Mouse (Mus musculus) liver, embryonic 12.5 days (tissue): Measurements from ENCODE around the gene Ugcg. TPM values are rescaled to one million over a fixed set of nuclear protein-coding genes. Genes with fewer than 3 reads are reported as not detected.
A peak's percentile ranks its signal among the peaks of the same experiment; 100 is the strongest.

Source experiments
- ATAC-seq: fragments of 200-750 bp; cut with Nextera tagmentation; 2 replicates; pipeline ENCODE4 v1.8.0; 2017; ENCODE audit warnings: moderate number of reproducible peaks, mild to moderate bottlenecking, moderate library complexity
- H3K27ac ChIP-seq: fragments of 300-500 bp; sonication (generic); 2 replicates; pipeline ENCODE4 v1.5.1; 2016; ENCODE audit warnings: mild to moderate bottlenecking
- H3K27me3 ChIP-seq: fragments of 300-500 bp; sonication (generic); replicated peaks from 2 replicates; pipeline ENCODE4 v1.6.1; 2016; ENCODE audit warnings: mild to moderate bottlenecking, moderate library complexity
- H3K36me3 ChIP-seq: fragments of 300-500 bp; sonication (generic); 2 replicates; pipeline ENCODE4 v1.6.1; 2016; ENCODE audit warnings: mild to moderate bottlenecking, moderate library complexity
- H3K4me1 ChIP-seq: fragments of 300-500 bp; sonication (generic); 2 replicates; pipeline ENCODE4 v1.6.1; 2016
- H3K4me2 ChIP-seq: fragments of 300-500 bp; sonication (generic); 2 replicates; pipeline ENCODE4 v1.6.1; 2016; ENCODE audit warnings: mild to moderate bottlenecking, moderate library complexity
- H3K4me3 ChIP-seq: fragments of 300-500 bp; sonication (generic); 2 replicates; pipeline ENCODE4 v1.5.1; 2016; ENCODE audit warnings: mild to moderate bottlenecking, moderate library complexity
- H3K9ac ChIP-seq: fragments of 300-500 bp; sonication (generic); 2 replicates; pipeline ENCODE4 v1.6.1; 2016; ENCODE audit warnings: mild to moderate bottlenecking, moderate library complexity
- H3K9me3 ChIP-seq: fragments of 300-500 bp; sonication (generic); replicated peaks from 2 replicates; pipeline ENCODE4 v1.6.1; 2016; ENCODE audit warnings: mild to moderate bottlenecking, moderate library complexity
- WGBS: fragments of 180-500 bp; shearing (Covaris S2); methylation state at CpG from one replicate; pipeline ENCODE4 v1.1.7; 2016; ENCODE audit not compliant: insufficient replicate concordance; 5-methylcytosine and 5-hydroxymethylcytosine counted together
- polyA plus RNA-seq: library from polyadenylated mRNA; unstranded; fragments of >200 nt; fragmentation: Nextera tagmentation; extraction: Ambion mirVana; gene quantifications from 2 replicates; pipeline ENCODE4 v1.2.1, GENCODE M21; 2016

The Ugcg gene
- polyA plus RNA-seq, 1 experiment from 2014 or later = 14.4 TPM

- Histone ChIP-seq H3K27me3 (no peaks in the 10 kb centered on the region), H3K4me3 (peak overlapping the region; percentile 19), H3K27ac (peak overlapping the region; percentile 80), H3K9me3 (no peaks in the 10 kb centered on the region), H3K4me2 (peak overlapping the region; percentile 70), H3K9ac (peak overlapping the region; percentile 59), H3K4me1 (peaks cover 91% of the 10 kb centered on the region), H3K36me3 (0 out of 2 replicates have a peak, but pooled peaks cover 9% of the 10 kb centered on the region)
- no peak for ATAC-seq
- 64% methylated on average over 13 of the region's 13 CpGs for WGBS
Observed at GRCm38 (mm10) chr4:59194731-59195496, 5.9 kb downstream of the Ugcg start.

- Histone ChIP-seq H3K4me2 (peak overlapping the region; percentile 70), H3K9me3 (no peaks in the 10 kb centered on the region), H3K27ac (peak overlapping the region; percentile 88), H3K9ac (peak overlapping the region; percentile 70), H3K4me3 (peak overlapping the region; percentile 45), H3K36me3 (peaks cover 9% of the 10 kb centered on the region; the same call in 1 of the 2 replicates), H3K4me1 (peaks cover 96% of the 10 kb centered on the region), H3K27me3 (no peaks in the 10 kb centered on the region)
- WGBS = 14% methylated on average over 12 of the region's 12 CpGs
- ATAC-seq = peak; percentile 77
Observed at GRCm38 (mm10) chr4:59196346-59197077, 7.5 kb downstream of the Ugcg start.

GRCm38 (mm10) chr4:59197078-59197424 lies 8.0 kb downstream of the Ugcg start:
- ATAC-seq = no peak
- Histone ChIP-seq H3K36me3 (peaks cover 5% of the 10 kb centered on the region; the same call in 1 of the 2 replicates), H3K27ac (peak overlapping the region; percentile 88), H3K27me3 (no peaks in the 10 kb centered on the region), H3K4me3 (peak overlapping the region; percentile 45), H3K9ac (peak overlapping the region; percentile 70), H3K9me3 (no peaks in the 10 kb centered on the region), H3K4me1 (peaks cover 96% of the 10 kb centered on the region), H3K4me2 (peak overlapping the region; percentile 70)
- WGBS = 33% methylated on average over 6 of the region's 6 CpGs

- 84% methylated on average over 3 of the region's 3 CpGs for WGBS
- Histone ChIP-seq H3K27me3 (no peaks in the 10 kb centered on the region), H3K4me3 (peak overlapping the region; percentile 45; the same call in 1 of the 2 replicates), H3K27ac (peak overlapping the region; percentile 88), H3K9ac (peak overlapping the region; percentile 70), H3K4me1 (peaks cover 97% of the 10 kb centered on the region), H3K4me2 (peak overlapping the region; percentile 70), H3K36me3 (peaks cover 5% of the 10 kb centered on the region; the same call in 1 of the 2 replicates), H3K9me3 (no peaks in the 10 kb centered on the region)
- ATAC-seq = no peak
Observed at GRCm38 (mm10) chr4:59197462-59197861, 8.4 kb downstream of the Ugcg start.

GRCm38 (mm10) chr4:59199341-59199740 lies 10.3 kb downstream of the Ugcg start:
- Histone ChIP-seq H3K27me3 (no peaks in the 10 kb centered on the region), H3K9ac (peak overlapping the region; percentile 48), H3K27ac (peak overlapping the region; percentile 37), H3K4me3 (no peak overlapping the region), H3K9me3 (no peaks in the 10 kb centered on the region), H3K36me3 (peaks cover 5% of the 10 kb centered on the region; the same call in 1 of the 2 replicates), H3K4me1 (peaks cover 96% of the 10 kb centered on the region), H3K4me2 (peak overlapping the region; percentile 36)
- peak; percentile 49 for ATAC-seq
- 32% methylated on average over 8 of the region's 8 CpGs for WGBS

GRCm38 (mm10) chr4:59199805-59200204 lies 10.7 kb downstream of the Ugcg start:
- Histone ChIP-seq H3K9me3 (no peaks in the 10 kb centered on the region), H3K9ac (peak overlapping the region; percentile 48), H3K27ac (peak overlapping the region; percentile 37), H3K4me3 (no peak overlapping the region), H3K4me1 (peaks cover 96% of the 10 kb centered on the region), H3K4me2 (peak overlapping the region; percentile 36), H3K36me3 (peaks cover 5% of the 10 kb centered on the region; the same call in 1 of the 2 replicates), H3K27me3 (no peaks in the 10 kb centered on the region)
- 57% methylated on average over 8 of the region's 8 CpGs for WGBS
- ATAC-seq = no peak

GRCm38 (mm10) chr4:59200636-59201035 lies 11.6 kb downstream of the Ugcg start:
- no peak for ATAC-seq

GRCm38 (mm10) chr4:59204616-59205015 lies 15.6 kb downstream of the Ugcg start:
- no peak for ATAC-seq
- H3K4me1 ChIP-seq = peaks cover 92% of the 10 kb centered on the region
- H3K27me3 ChIP-seq = no peaks in the 10 kb centered on the region
- H3K4me2 ChIP-seq = 0 out of 2 replicates have a peak overlapping the region, but pooled peaks have one; percentile 0
- no peak overlapping the region for H3K4me3 ChIP-seq
- no peaks in the 10 kb centered on the region for H3K9me3 ChIP-seq
- H3K36me3 ChIP-seq = peaks cover 25% of the 10 kb centered on the region
- H3K27ac ChIP-seq = peak overlapping the region; percentile 59
- WGBS = 51% methylated on average over 4 of the region's 4 CpGs
- H3K9ac ChIP-seq = no peak overlapping the region

More at GRCm38 (mm10) chr4:59200636-59201035, 11.6 kb downstream of the Ugcg start:
- Histone ChIP-seq H3K27ac (peak overlapping the region; percentile 39; the same call in 1 of the 2 replicates), H3K27me3 (no peaks in the 10 kb centered on the region), H3K4me2 (no peak overlapping the region), H3K9me3 (no peaks in the 10 kb centered on the region), H3K36me3 (peaks cover 5% of the 10 kb centered on the region; the same call in 1 of the 2 replicates), H3K4me1 (peaks cover 96% of the 10 kb centered on the region), H3K9ac (no peak overlapping the region; the same call in 1 of the 2 replicates), H3K4me3 (no peak overlapping the region)
- WGBS = 51% methylated on average over 3 of the region's 3 CpGs

GRCm38 (mm10) chr4:59205758-59206340 lies 16.8 kb downstream of the Ugcg start:
- no peak for ATAC-seq
- no peaks in the 10 kb centered on the region for H3K27me3 ChIP-seq
- no peaks in the 10 kb centered on the region for H3K9me3 ChIP-seq
- peak overlapping the region; percentile 68 for H3K27ac ChIP-seq
- 29% methylated on average over 2 of the region's 2 CpGs for WGBS
- peak overlapping the region; percentile 39 for H3K4me2 ChIP-seq
- H3K9ac ChIP-seq = peak overlapping the region; percentile 12; the same call in 1 of the 2 replicates
- no peak overlapping the region for H3K4me3 ChIP-seq
- peaks cover 92% of the 10 kb centered on the region for H3K4me1 ChIP-seq
- H3K36me3 ChIP-seq = peaks cover 33% of the 10 kb centered on the region

- H3K4me3 ChIP-seq = no peak overlapping the region
- 0 out of 2 replicates have a peak overlapping the region, but pooled peaks have one; percentile 12 for H3K9ac ChIP-seq
- 43% methylated on average over 4 of the region's 4 CpGs for WGBS
- H3K27me3 ChIP-seq = no peaks in the 10 kb centered on the region
- ATAC-seq = peak; percentile 77
- peak overlapping the region; percentile 39 for H3K4me2 ChIP-seq
- H3K27ac ChIP-seq = peak overlapping the region; percentile 68
- H3K36me3 ChIP-seq = peaks cover 38% of the 10 kb centered on the region
- H3K4me1 ChIP-seq = peaks cover 89% of the 10 kb centered on the region
- no peaks in the 10 kb centered on the region for H3K9me3 ChIP-seq
Observed at GRCm38 (mm10) chr4:59206600-59206999, 17.5 kb downstream of the Ugcg start.

- Histone ChIP-seq H3K27ac (no peak overlapping the region), H3K4me2 (no peak overlapping the region), H3K4me3 (no peak overlapping the region), H3K36me3 (peaks cover 49% of the 10 kb centered on the region), H3K9ac (no peak overlapping the region), H3K9me3 (no peaks in the 10 kb centered on the region), H3K4me1 (peaks cover 78% of the 10 kb centered on the region), H3K27me3 (no peaks in the 10 kb centered on the region)
- ATAC-seq = no peak
- WGBS = 87% methylated on average over 4 of the region's 4 CpGs
Observed at GRCm38 (mm10) chr4:59208607-59209006, 19.6 kb downstream of the Ugcg start.
